Mouse (Mus musculus) lung, postnatal 0 days (tissue): ENCODE data around the gene Foxn4.

Experiments used
- CTCF ChIP-seq: IDR thresholded peaks from 2 replicates; pipeline ENCODE4 v1.5.1; 2016; ENCODE audit warnings: antibody characterized with exemption, mild to moderate bottlenecking
- EP300 ChIP-seq: IDR thresholded peaks from 2 replicates; pipeline ENCODE4 v1.6.1; 2016; ENCODE audit warnings: antibody characterized with exemption, mild to moderate bottlenecking, control low read depth

- TF ChIP-seq EP300 (no peak), CTCF (no peak)
Measured at GRCm38 (mm10) chr5:114286872-114287571, 13.4 kb upstream of the Foxn4 start.
